Mouse (Mus musculus) spleen, embryonic (tissue): ENCODE measurements around the gene Cdc42ep1.

Source experiments
- CTCF ChIA-PET: fragments of 350-600 bp; sonication (Branson Sonifier 250); formaldehyde crosslinking; loops from one replicate; lab custom pipeline; 2022; lab: Charles Lee

Cdc42ep1 gene

GRCm38 (mm10) chr15:78876258-78876696, 33.9 kb downstream of the Cdc42ep1 start:
- CTCF ChIA-PET, result no interaction called here

- CTCF ChIA-PET, result interaction anchor here (1.0 to 1.1 kb wide), 2 partner anchors 26 to 54 kb away, joined by 3 read pairs; no protein-coding TSS in a partner anchor
Measured at GRCm38 (mm10) chr15:78876991-78877809, 34.8 kb downstream of the Cdc42ep1 start, which contains the start of gene Gga1. Gene Gga1, plus strand, starts transcription at chr15:78877190.

GRCm38 (mm10) chr15:78877810-78878390, 35.5 kb downstream of the Cdc42ep1 start:
- CTCF ChIA-PET, result interaction anchor here (1.0 to 1.1 kb wide), 2 partner anchors 25 to 54 kb away, joined by 3 read pairs; no protein-coding TSS in a partner anchor

GRCm38 (mm10) chr15:78878792-78879516, 36.5 kb downstream of the Cdc42ep1 start:
- CTCF ChIA-PET, result interaction anchor here (0.5 to 1.1 kb wide), 2 partner anchors 21 to 53 kb away, joined by 3 read pairs; partner anchors contain the start of genes Gm49510 and Sh3bp1

- CTCF ChIA-PET, result interaction anchor here (0.6 kb wide), 1 partner anchor 1375 kb away, joined by 7 read pairs; no protein-coding TSS in a partner anchor
Measured at GRCm38 (mm10) chr15:78880432-78880831, 38.0 kb downstream of the Cdc42ep1 start.

GRCm38 (mm10) chr15:78881828-78882227, 39.4 kb downstream of the Cdc42ep1 start:
- CTCF ChIA-PET, result no interaction called here

GRCm38 (mm10) chr15:78889401-78889853, 47.0 kb downstream of the Cdc42ep1 start:
- CTCF ChIA-PET, result interaction anchor here (0.6 kb wide), 1 partner anchor 908 kb away, joined by 4 read pairs; no protein-coding TSS in a partner anchor

- CTCF ChIA-PET, result no interaction called here
Measured at GRCm38 (mm10) chr15:78892440-78892839, 50.0 kb downstream of the Cdc42ep1 start.

GRCm38 (mm10) chr15:78894726-78895125, 52.3 kb downstream of the Cdc42ep1 start:
- CTCF ChIA-PET, result interaction anchor here (1.0 kb wide), 1 partner anchor 21 kb away, joined by 3 read pairs; no protein-coding TSS in a partner anchor

- CTCF ChIA-PET, result interaction anchor here (1.0 kb wide), 1 partner anchor 20 kb away, joined by 3 read pairs; no protein-coding TSS in a partner anchor
Measured at GRCm38 (mm10) chr15:78895741-78896140, 53.3 kb downstream of the Cdc42ep1 start.

- CTCF ChIA-PET, result no interaction called here
Measured at GRCm38 (mm10) chr15:78896149-78896548, 53.7 kb downstream of the Cdc42ep1 start.

- CTCF ChIA-PET, result interaction anchor here (0.6 kb wide), 2 partner anchors 32 to 47 kb away, joined by 3 read pairs; no protein-coding TSS in a partner anchor
Measured at GRCm38 (mm10) chr15:78897488-78897887, 55.1 kb downstream of the Cdc42ep1 start.

- CTCF ChIA-PET, result interaction anchor here (1.3 kb wide), 1 partner anchor 12 kb away, joined by 4 read pairs; no protein-coding TSS in a partner anchor
Measured at GRCm38 (mm10) chr15:78898507-78899001, 56.1 kb downstream of the Cdc42ep1 start.

GRCm38 (mm10) chr15:78899409-78899739, 57.0 kb downstream of the Cdc42ep1 start, which contains the start of gene Gm49510:
Gene Gm49510, plus strand, starts transcription at chr15:78899667.
- CTCF ChIA-PET, result interaction anchor here (0.7 to 1.3 kb wide), 2 partner anchors 11 to 21 kb away, joined by 3 to 4 read pairs; no protein-coding TSS in a partner anchor

GRCm38 (mm10) chr15:78899740-78900584, 57.5 kb downstream of the Cdc42ep1 start, which contains the start of gene Sh3bp1:
Gene Sh3bp1, plus strand, starts transcription at chr15:78899768.
- CTCF ChIA-PET, result interaction anchor here (0.7 to 1.3 kb wide), 2 partner anchors 10 to 21 kb away, joined by 3 to 4 read pairs; no protein-coding TSS in a partner anchor
